Mouse (Mus musculus) C2C12 (cell line): Measurements from ENCODE around the gene Aldh1l2. TPM values are rescaled to one million over a fixed set of nuclear protein-coding genes. Genes with fewer than 3 reads are reported as not detected.

ENCODE experiments used
- H3K27me3 ChIP-seq: one replicate; pipeline ENCODE4 v1.6.1; 2011; ENCODE audit not compliant: control insufficient read depth, insufficient read depth, insufficient read length
- H3K36me3 ChIP-seq: one replicate; pipeline ENCODE4 v1.6.1; 2011; ENCODE audit not compliant: control insufficient read depth, insufficient read depth
- H3K4me3 ChIP-seq: one replicate; pipeline ENCODE4 v1.5.1; 2011; ENCODE audit warnings: mild to moderate bottlenecking, control low read depth; ENCODE audit not compliant: poor library complexity, insufficient read depth, severe bottlenecking
- H3K79me2 ChIP-seq: one replicate; pipeline ENCODE4 v1.6.1; 2011; ENCODE audit not compliant: control insufficient read depth, insufficient read depth
- H3K79me3 ChIP-seq: one replicate; pipeline ENCODE4 v1.6.1; 2011; ENCODE audit warnings: low read depth, control low read depth
- H3ac ChIP-seq: one replicate; pipeline ENCODE3; 2011; ENCODE audit warnings: low read depth; ENCODE audit not compliant: control insufficient read depth, insufficient read length
- CEBPB ChIP-seq: IDR thresholded peaks from one replicate; pipeline ENCODE4 v1.6.1; 2011; ENCODE audit warnings: low read depth, mild to moderate bottlenecking, control low read depth, moderate library complexity
- CTCF ChIP-seq: IDR thresholded peaks from one replicate; pipeline ENCODE4 v1.5.1; 2011; ENCODE audit not compliant: control insufficient read depth, insufficient read depth, insufficient read length
- FOSL1 ChIP-seq: IDR thresholded peaks from one replicate; pipeline ENCODE4 v1.8.0; 2011; ENCODE audit warnings: mild to moderate bottlenecking, low read length; ENCODE audit not compliant: poor library complexity, insufficient read depth, severe bottlenecking
- MAX ChIP-seq: IDR thresholded peaks from one replicate; pipeline ENCODE4 v1.6.1; 2011; ENCODE audit warnings: mild to moderate bottlenecking, control low read depth
- MYOD1 ChIP-seq: IDR thresholded peaks from one replicate; pipeline ENCODE4 v1.6.1; 2011; ENCODE audit warnings: low read depth; ENCODE audit not compliant: control insufficient read depth, insufficient read length
- MYOG ChIP-seq: IDR thresholded peaks from one replicate; pipeline ENCODE4 v1.6.1; 2011; ENCODE audit not compliant: control insufficient read depth, insufficient read length; ENCODE audit errors: extremely low read depth
- USF1 ChIP-seq: IDR thresholded peaks from one replicate; pipeline ENCODE4 v1.6.1; 2011; ENCODE audit warnings: low read depth, mild to moderate bottlenecking, control low read depth, moderate library complexity
- polyA plus RNA-seq: library from polyadenylated mRNA; unstranded; fragments of >200 nt; fragmentation: generic; extraction: Trizol; gene quantifications from one replicate; pipeline ENCODE4 v1.2.1, GENCODE M21; 2012; ENCODE audit warnings: missing spikeins

Aldh1l2 gene
- polyA plus RNA-seq, 1 experiment, result 17.5 TPM

DNA sequence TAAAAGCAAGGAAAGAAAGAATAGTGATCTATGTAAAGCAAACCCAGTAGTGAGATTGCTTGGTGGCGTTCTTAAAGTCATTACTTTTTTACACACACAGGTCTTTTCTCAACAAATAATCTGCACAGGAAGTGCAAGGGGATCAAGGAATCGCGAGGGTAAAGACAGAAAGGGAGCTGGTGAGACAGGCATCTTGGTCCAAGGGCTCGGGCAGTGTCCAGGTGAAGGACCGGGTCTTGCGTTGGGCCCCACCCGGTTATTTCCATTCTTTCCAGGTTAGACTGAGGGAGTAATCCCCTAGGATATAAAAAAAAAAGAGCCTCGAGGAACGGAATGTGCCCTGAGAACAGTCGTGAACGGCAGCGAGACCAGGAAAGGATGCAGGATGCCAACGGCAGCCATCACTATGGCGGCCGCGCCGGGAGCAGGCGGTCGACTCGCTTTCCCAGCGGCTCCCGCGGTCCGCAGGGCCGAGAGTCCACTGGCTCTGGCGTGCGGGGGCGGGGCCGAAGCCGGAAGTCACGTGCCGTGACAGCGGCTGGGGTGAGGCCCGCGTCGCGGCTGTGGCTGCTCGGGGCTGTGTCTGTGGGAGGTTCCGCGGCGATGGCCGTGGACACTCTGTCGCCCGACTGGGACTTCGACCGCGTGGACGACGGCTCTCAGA is 9.6 kb upstream of the Aldh1l2 start, which contains the start of gene Washc4:
TSS of gene Washc4 (plus strand) at position 314 of the 664 bp plus-strand sequence.
- H3K79me3 ChIP-seq, result peaks cover 39% of the 10 kb centered on the region
- H3ac ChIP-seq, result peak within 1 kb of the TSS; percentile 87
- H3K27me3 ChIP-seq, result no peaks in the 10 kb centered on the region
- peak within 1 kb of the TSS; percentile 65 for H3K4me3 ChIP-seq
- peaks cover 49% of the 10 kb centered on the region for H3K79me2 ChIP-seq
- TF ChIP-seq MAX (peak; percentile 80), CTCF (no peak), USF1 (peak; percentile 90)
- H3K36me3 ChIP-seq, result peaks cover 21% of the 10 kb centered on the region

DNA sequence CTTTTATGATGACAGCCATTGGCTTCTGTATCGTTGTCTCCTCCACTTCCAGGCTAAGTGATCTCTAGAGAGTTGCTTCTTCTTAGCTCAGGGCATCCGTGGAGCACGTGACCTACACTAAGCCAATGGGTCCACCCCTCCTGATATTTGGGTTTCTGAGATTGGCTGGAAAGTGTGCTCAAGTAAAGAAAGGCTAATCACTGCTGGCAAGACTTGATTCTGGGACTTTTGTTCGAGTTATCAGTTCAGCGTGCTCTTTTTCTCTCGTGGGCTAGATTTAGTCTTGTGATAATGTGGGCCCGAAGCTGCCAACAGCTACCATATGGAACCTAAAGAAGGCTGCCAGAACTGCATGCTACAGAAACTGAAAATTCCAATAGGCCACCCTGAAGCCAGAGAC is 8.3 kb upstream of the Aldh1l2 start:
- Histone ChIP-seq H3K4me3 (no peak overlapping the region), H3K79me3 (peaks cover 27% of the 10 kb centered on the region), H3K36me3 (peaks cover 8% of the 10 kb centered on the region), H3K79me2 (peaks cover 35% of the 10 kb centered on the region), H3ac (no peak overlapping the region), H3K27me3 (no peaks in the 10 kb centered on the region)
- TF ChIP-seq USF1 (peak; percentile 58), MAX (no peak)

DNA sequence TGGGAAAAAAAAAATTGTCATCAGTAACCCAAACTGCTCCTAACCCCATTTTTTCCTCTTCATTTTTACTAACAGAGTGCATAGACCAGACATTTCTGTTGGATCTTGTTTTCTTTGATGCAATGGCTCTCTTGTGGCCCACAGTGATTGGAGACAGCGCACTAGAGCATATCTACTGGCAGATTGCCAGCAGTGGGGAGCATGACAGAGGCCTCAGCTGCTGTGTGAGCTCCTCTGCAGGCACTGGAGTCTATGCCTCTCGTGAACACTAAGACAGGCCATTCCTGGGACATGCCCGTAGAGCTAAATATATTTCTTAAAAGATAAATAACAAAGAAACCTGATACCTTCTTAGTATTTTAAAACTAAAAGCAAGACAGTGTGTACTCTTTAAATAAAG is 6.2 kb upstream of the Aldh1l2 start:
- H3K79me3 ChIP-seq, result peaks cover 11% of the 10 kb centered on the region
- H3K79me2 ChIP-seq, result peaks cover 14% of the 10 kb centered on the region
- TF ChIP-seq FOSL1 (no peak), CTCF (no peak), MAX (no peak), CEBPB (no peak), MYOD1 (no peak), USF1 (no peak), MYOG (no peak)
- no peak overlapping the region for H3ac ChIP-seq
- no peaks in the 10 kb centered on the region for H3K36me3 ChIP-seq
- no peak overlapping the region for H3K4me3 ChIP-seq
- no peaks in the 10 kb centered on the region for H3K27me3 ChIP-seq

DNA sequence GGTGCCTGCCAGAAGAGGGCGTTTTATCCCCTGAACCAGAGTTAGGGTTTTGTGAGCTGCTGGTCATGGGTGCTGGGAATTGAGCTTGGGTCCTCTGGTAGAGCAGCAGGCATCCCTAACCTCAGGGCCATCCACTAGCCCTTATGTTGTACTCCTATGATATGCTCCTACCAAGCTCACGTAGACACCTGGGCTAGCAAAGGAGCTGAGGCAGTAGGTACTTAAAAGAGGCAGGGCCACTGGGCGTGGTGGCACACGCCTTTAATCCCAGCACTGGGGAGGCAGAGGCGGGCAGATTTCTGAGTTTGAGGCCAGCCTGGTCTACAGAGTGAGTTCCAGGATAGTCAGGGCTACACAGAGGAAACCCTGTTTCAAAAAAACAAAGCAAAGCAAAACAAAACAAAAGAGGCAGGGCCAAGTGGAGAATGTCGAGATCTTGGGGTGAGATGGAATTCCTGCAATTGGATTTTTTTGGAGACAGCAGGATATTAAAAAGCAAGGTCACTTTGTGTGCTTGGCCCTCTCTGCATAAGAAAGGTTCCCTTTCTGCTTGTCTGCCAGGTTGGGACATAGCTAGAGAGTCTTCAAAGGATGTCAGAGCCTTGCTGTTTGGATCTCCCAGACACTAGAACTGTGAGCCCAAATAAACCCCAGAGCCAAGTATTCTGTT is 5.5 kb upstream of the Aldh1l2 start:
- Histone ChIP-seq H3K27me3 (no peaks in the 10 kb centered on the region), H3ac (no peak overlapping the region), H3K4me3 (no peak overlapping the region), H3K79me3 (peaks cover 5% of the 10 kb centered on the region), H3K36me3 (no peaks in the 10 kb centered on the region), H3K79me2 (peaks cover 7% of the 10 kb centered on the region)
- TF ChIP-seq MYOG, result no peak
- TF ChIP-seq MYOD1, result no peak
- no peak for TF ChIP-seq USF1
- TF ChIP-seq CEBPB, result no peak
- TF ChIP-seq CTCF, result no peak
- no peak for TF ChIP-seq MAX

DNA sequence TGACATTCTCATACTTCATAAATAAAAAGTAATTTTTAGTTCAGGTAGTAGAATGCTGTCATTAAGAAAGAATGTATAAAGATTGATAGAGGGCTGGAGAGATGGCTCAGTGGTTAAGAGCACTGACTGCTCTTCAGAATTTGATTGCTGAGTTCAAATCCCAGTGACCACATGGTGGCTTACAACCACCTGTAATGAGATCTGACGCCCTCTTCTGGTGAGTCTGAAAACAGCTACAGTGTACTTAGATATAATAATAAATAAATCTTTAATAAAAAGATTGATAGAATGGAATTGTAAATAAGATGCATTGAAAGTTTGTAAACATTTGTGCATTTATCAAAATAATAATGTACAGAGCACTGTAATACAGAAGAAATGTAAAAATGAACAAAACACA is 2.5 kb upstream of the Aldh1l2 start:
- no peak overlapping the region for H3K4me3 ChIP-seq
- H3K79me2 ChIP-seq, result no peaks in the 10 kb centered on the region
- no peaks in the 10 kb centered on the region for H3K27me3 ChIP-seq
- no peaks in the 10 kb centered on the region for H3K79me3 ChIP-seq
- TF ChIP-seq MAX (no peak), USF1 (no peak), CTCF (no peak), CEBPB (no peak), FOSL1 (no peak), MYOD1 (no peak), MYOG (no peak)
- H3ac ChIP-seq, result no peak overlapping the region
- no peaks in the 10 kb centered on the region for H3K36me3 ChIP-seq

DNA sequence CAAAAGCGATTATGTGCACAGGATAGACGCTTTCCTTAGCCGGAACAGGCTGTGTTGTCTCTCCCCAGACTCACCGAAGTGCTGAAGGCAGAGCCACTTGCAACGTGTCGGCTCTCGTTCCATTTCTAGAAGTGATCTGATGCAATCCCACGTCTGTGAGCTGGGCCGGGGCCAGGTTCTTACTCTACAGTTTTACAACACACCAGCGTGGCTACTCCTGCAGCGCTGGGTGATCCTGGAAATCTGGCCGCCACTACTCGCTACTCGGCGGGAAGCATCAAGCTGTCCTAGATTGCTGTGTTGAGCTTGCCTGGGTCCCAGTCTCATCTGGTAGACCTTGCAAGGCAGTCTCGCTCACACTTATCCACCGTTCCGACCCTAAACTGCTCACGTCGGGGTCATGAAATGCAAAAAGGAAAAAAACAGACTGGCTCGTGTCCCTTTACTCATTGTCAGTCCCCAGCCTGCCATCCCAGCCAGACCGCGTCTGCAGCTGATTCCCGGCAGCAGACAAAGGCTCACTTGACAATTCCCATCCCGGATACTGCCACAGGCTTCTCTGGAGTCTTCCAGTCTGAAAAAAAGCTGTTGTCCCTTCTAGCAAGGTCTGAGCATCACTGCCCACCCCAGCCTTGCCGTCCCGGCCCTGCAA is 556 bp downstream of the Aldh1l2 start:
- no peaks in the 10 kb centered on the region for H3K27me3 ChIP-seq
- no peaks in the 10 kb centered on the region for H3K79me3 ChIP-seq
- H3K36me3 ChIP-seq, result no peaks in the 10 kb centered on the region
- TF ChIP-seq CEBPB (peak; percentile 75), FOSL1 (no peak)
- H3ac ChIP-seq, result peak overlapping the region; percentile 83
- H3K4me3 ChIP-seq, result peak overlapping the region; percentile 38
- H3K79me2 ChIP-seq, result no peaks in the 10 kb centered on the region
